Mouse (Mus musculus) urinary bladder, postnatal 4 days (tissue): ENCODE measurements around the gene Adh7.
A peak's percentile ranks its signal among the peaks of the same experiment; 100 is the strongest.

Source experiments
- DNase-seq, 2 experiments: peaks; one replicate each; pipeline ENCODE4 v3.0.0; 2021 to 2022; ENCODE audit warnings: low spot score in 2 of 2

Adh7 gene

DNA sequence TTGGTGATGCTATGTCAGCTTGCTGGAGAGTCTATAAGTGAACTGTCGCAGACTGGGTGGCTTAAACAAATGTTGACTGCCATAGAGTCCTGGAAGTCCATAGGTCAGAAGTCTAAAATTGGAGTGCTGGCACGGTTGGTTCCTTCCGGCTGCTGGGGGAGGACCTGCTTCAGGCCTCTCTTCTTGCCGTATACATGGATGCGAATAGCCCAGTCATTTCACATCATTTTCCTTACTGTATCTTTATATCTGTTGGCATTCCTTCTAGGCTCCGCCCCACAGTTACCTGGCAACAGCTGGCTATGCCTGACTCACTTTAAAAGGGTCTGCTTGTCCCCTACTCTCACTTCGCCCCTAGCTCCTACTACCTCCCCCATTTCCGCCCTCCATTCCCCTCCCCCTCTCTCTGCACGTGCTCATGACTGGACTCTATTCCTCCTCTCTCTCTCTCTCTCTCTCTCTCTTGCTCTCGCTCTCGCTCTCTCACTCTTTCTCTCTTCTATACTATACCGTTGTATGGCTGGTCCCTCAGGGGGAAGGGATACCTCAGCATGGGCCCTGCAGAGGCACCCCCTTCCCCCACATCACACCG, 6.9 kb downstream of the Adh7 start:
- DNase-seq, result peak in 1 of 2 experiments; percentile 6

GRCm38 (mm10) chr3:138225331-138225730, 7.8 kb downstream of the Adh7 start:
- DNase-seq, result no peak

DNA sequence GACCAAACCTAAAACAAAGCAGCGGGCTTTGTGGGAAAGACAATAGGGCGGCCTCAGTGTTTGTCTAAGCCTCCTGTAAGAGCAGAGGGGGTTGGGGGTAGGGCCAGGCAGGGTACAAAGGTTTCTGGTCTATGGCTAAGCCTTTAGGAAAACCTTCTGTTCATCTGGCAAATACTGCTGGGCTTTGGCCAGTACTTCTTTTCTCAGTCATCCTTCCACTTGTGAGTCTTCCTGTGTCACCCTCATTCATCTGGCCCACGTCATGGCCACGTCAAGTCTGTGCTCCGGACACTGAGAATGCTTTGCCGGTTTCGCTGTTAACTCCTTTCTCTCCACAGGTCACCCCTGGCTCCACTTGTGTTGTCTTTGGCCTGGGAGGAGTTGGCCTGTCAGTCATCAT, 8.3 kb downstream of the Adh7 start:
- no peak for DNase-seq

- DNase-seq, result no peak
Observed at GRCm38 (mm10) chr3:138226476-138226875, 8.9 kb downstream of the Adh7 start.

DNA sequence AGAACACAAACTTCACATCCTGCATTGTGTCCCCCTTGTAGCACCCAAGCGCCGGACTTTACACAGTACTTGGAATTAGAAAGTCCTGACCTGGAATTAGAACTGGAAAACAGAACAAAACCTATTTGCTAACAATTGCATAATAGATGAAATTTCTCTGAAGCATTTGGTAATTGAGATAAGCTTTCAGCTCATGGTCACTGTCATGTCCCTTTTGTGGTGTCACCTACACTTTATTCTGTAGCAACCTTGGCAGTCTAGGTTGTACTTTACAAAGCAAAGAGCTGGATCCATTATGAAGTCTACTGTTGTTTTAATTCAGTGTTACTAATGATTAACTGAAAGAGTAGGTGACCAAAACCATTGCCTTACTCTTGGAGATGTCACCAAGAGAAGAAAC, 9.5 kb downstream of the Adh7 start:
- DNase-seq, result no peak

DNA sequence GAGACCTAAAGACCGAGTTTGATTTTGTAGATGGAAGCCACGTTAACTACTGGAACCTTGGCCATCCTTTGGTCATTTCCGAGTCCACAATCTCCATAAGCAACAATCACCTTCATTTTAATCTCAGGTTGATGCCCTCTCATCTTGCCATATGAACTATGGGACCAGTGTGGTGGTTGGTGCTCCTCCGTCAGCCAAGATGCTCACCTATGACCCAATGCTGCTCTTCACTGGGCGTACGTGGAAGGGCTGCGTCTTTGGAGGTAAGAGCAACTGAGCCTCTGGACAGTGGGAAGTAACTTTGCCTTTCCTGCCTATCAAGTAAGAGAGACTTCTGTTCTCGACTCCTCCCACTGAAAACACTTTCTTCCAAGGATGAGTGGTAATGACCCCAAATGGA, 10.2 kb downstream of the Adh7 start:
- DNase-seq, result no peak

- DNase-seq, result no peak
Observed at GRCm38 (mm10) chr3:138229448-138229847, 11.9 kb downstream of the Adh7 start.

- DNase-seq, result no peak
Observed at GRCm38 (mm10) chr3:138230266-138230665, 12.7 kb downstream of the Adh7 start.

- DNase-seq, result no peak
Observed at GRCm38 (mm10) chr3:138231531-138231930, 14.0 kb downstream of the Adh7 start.

DNA sequence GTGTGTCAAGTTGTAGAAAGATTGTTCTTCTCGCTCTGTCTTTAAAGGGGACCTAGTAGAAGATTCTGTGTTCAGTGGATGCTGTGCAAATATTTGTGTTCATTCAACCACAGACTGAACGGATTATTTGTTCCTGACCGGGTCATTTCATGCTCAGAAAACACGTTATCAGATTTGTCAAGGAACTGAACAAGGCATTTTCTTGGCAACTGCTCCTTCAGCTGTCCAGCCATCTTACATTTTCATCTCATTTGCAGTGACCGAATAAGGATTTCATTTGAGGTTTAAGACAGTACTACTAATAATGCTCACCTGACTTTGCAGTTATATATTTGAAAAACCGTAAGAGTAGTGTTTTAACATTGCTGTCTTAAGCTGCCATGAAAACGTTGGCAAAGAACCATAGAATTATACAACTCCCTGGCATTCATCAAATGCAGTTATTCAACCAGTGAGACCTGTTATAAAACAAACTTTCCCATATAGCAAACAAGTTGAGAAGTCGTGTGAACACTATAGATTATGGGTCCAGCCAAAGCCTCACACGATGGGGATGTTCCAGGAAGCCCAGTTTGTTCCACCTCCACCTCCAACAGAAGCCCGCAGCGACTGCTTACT, 19.1 kb downstream of the Adh7 start:
- DNase-seq, result no peak

DNA sequence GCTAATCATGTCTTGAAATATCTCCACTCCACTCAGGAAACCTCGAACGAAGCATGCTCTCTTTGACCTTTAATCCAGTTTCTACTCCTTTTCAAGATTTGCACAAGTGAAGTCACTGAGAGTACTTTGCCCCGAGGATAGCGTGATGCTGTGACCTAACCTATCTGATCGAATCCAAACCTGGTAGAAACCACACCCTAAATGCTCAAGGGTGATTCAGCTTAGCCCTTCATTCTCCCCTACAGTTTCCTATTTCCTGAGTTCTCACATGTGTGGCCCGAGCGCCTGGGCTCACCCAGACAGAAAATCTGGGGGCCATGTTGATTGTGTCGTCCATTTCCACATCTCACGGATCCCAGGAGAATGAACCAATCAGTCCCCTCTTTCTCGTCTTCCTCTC, 20.5 kb downstream of the Adh7 start:
- no peak for DNase-seq

DNA sequence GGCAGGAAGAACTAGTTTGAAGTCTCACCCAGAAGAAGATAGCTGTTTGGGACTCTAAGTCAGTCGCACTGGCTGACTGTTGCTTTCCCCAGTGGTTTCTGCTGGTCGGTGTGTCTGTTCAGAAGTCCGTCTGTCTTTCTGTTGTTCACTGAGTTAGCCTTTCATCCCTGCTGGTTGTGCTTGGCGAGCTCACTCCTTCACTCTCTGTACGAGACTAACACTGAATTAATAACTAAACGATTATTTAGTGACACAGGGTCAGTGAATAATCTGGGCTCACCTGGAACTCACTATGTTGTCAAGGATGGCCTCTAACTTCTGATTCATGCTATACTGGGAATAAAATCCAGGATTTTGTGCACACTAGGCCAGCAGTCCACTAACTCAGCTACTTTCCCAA, 21.9 kb downstream of the Adh7 start:
- DNase-seq, result no peak

- DNase-seq, result no peak
Observed at GRCm38 (mm10) chr3:138240411-138240810, 22.9 kb downstream of the Adh7 start.

GRCm38 (mm10) chr3:138240942-138241341, 23.4 kb downstream of the Adh7 start:
- no peak for DNase-seq

GRCm38 (mm10) chr3:138241371-138241770, 23.8 kb downstream of the Adh7 start:
- no peak for DNase-seq

DNA sequence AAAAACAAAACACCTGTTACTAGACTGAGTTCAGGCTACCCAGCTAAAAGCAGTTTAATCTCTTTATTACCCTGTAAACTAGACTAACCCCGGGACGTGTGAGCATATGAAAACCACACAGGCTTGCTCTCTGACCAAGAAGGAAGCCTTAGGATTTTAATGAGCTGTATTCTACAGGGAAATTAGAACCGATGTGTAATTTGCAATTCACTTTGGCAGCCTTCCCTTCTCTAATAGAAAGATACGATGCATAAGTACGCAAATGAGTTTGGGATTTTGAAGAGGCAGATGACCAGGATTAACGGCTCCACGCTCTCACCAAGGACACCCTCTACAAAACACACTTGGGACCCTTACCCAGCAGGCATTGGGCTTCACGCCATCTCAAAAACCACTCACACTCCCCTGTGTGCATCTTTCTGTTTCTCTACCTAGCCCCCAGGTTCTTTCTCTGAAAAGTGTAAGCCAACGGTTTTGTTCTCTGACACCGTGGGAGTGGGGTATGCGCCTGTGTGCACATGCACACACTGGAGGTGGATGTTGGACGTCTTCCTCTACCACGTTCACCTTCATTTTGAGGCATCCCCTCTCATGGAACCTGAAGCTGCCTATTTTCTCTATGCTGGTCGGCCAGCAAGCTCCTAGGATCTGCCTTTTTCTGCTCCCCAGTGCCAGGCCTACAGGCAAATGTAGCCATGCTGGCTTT, 24.6 kb downstream of the Adh7 start:
- no peak for DNase-seq

DNA sequence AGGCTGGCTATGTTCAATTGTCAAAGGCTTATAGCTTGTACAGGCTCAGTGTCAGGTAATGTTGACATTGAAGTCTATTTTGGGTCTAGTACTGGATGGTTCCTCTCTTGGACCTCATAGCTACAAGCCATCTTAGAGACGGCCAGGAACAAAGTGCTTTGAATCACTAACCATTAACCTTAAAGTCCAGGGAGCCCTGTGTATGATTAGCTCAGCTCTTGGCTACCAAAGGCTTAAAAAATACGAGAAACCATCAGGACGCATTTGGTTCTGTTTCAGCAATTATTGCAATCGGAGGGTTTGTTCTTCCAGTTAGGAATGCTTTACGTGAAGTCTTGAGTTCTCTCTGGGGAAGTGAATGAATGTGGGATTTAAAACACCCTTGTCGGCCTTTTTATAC, 25.4 kb downstream of the Adh7 start:
- no peak for DNase-seq

GRCm38 (mm10) chr3:138244338-138244874, 26.8 kb downstream of the Adh7 start:
- no peak for DNase-seq

DNA sequence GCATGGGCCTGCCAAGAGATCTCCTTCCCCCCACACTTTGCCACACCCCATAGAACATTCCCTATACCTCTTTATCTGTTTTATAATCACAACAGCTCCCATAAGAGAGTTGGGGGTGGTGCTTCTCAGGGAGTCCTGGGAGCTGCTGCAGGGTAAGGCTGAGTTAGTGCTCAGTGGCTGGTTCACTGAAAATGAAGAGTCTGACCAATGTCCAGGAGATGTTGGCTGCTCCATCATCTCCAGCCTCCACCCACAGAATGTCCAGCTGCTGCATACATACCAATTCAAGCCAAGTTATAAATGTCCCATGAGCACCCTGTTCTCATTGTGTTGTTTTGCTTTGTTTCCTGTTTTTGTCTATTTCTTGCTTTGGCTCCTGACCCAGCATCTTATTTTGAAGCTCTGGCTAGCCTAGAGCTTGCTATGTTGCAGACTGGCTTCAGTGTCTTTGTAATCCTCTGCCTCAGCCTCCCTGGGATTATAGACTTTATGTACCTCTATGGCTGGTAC, 29.0 kb downstream of the Adh7 start:
- DNase-seq, result no peak

GRCm38 (mm10) chr3:138247241-138247640, 29.7 kb downstream of the Adh7 start:
- DNase-seq, result no peak

DNA sequence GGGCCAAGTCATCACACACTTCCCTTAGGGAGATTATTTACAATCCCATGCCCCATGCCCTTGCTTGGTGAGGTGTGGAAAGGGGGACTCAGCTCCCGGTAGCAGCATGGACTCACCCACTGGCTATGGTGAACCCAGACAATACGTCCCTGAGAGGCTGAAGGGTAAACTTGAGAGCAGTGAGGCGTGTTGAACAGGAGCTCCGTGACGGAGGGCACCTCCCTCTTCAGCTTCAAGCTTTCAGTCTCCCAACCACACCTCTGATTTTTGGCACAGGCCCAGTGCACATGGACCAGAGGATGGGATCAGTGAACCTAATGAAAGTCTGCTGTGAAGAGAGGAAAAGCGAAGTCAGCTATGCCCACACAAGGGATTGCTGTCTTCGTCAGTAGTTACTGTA, 30.5 kb downstream of the Adh7 start:
- DNase-seq, result no peak

DNA sequence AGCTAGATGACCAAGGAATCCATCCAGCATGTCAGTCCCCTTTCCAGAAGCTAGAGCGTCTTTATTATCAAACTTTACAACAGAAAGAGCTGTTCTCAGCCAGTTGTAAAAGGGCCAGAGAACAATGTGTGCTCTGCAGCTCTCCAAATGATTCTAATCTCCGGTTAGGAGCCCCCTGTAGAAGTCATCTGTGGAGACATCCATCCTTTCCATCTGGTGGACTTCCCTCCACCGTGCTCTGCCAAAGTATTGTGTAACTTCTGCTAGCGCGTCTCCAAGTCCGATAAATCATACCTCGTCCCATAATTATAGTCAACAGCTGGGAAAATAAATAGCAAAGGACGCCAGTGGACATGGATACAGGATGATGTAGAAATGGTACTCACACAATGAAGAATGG, 31.2 kb downstream of the Adh7 start:
- DNase-seq, result peak in 1 of 2 experiments; percentile 70

GRCm38 (mm10) chr3:138251156-138251555, 33.6 kb downstream of the Adh7 start:
- DNase-seq, result no peak
